ENCODE assay signal across 15 mouse cellular contexts in the genomic region with DNA sequence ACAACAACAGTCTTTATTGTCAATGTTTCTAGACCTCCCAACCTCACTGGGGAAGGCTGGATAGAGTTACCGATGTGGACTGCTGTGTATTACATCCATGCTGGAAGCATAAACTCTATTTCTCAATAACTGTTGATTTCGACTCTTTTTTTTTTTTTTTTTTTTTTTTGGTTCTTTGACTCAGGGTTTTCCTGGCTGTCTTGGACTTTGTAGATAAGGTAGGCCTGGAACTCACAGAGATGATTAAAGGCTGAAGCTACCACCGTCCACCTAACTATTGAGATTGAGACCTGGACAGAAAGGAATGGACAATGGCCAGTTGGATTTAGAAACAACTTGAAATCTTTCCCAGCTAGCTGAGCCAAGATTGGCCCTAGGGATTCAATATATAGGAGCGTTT. TPM values are rescaled to one million over a fixed set of nuclear protein-coding genes. Genes with fewer than 3 reads are reported as not detected.
DNase-seq lines count a peak whose midpoint lies in the region; ATAC-seq lines count a peak whose summit lies in the region.
"Had no signal": no experiment of that assay in that cellular context is flagged by ENCODE, and none has a peak within 500 bp of the region (broad histone marks: within the 10 kb centered on the region; RNA-seq: fewer than 3 reads in every experiment).

No protein-coding gene starts in this region.

- no peak overlapping the region for H3K9ac ChIP-seq in hindbrain, embryonic 14.5 days
- H3K9ac ChIP-seq in hindbrain, embryonic 12.5 days, result no peak overlapping the region
- no peak overlapping the region for H3K9ac ChIP-seq in neural tube, embryonic 13.5 days

- H3K27me3 ChIP-seq in hindbrain, embryonic 14.5 days (ENCODE audit: control insufficient read depth, insufficient read depth, low read length), result no peaks in the 10 kb centered on the region
- H3K27me3 ChIP-seq in hindbrain, embryonic 12.5 days, result no peaks in the 10 kb centered on the region
- no peaks in the 10 kb centered on the region for H3K27me3 ChIP-seq in neural tube, embryonic 13.5 days
- H3K27me3 ChIP-seq: Patski had no signal

- H3K4me1 ChIP-seq in hindbrain, embryonic 14.5 days (replicated peaks; ENCODE audit: control insufficient read depth, insufficient read depth, low read length), result peaks cover 10% of the 10 kb centered on the region; the same call in 1 of the 2 replicates
- H3K4me1 ChIP-seq in hindbrain, embryonic 12.5 days, result peaks cover 8% of the 10 kb centered on the region
- H3K4me1 ChIP-seq in neural tube, embryonic 13.5 days (replicated peaks), result peaks cover 18% of the 10 kb centered on the region

- DNase-seq in hindbrain, embryonic 14.5 days (ENCODE audit: low spot score), result no peak
- DNase-seq in neural tube, embryonic 10.5 days (ENCODE audit: extremely low spot score, low spot score), result no peak
- DNase-seq in naive thymus-derived CD4-positive, alpha-beta T cell, adult 2 months (ENCODE audit: low read depth), result peak; percentile 13
- DNase-seq: heart, adult 18-20 months; heart, postnatal 10 days; retina, postnatal 1 day had no signal

- 98% methylated on average over 4 of the region's 4 CpGs for WGBS in hindbrain, embryonic 14.5 days
- WGBS in hindbrain, embryonic 12.5 days, result 91% methylated on average over 4 of the region's 4 CpGs
- whole genome bisulfite sequencing in neural tube, embryonic 13.5 days, result 92% methylated on average over 4 of the region's 4 CpGs

- H3K27ac ChIP-seq in hindbrain, embryonic 14.5 days, result no peak overlapping the region
- H3K27ac ChIP-seq in hindbrain, embryonic 12.5 days, result no peak overlapping the region
- no peak overlapping the region for H3K27ac ChIP-seq in neural tube, embryonic 13.5 days (replicated peaks)

- no peak for ATAC-seq in hindbrain, embryonic 14.5 days (ENCODE audit: low FRiP score)
- ATAC-seq in hindbrain, embryonic 12.5 days (ENCODE audit: low FRiP score), result no peak
- ATAC-seq in neural tube, embryonic 13.5 days (ENCODE audit: low read depth), result no peak
- peak; percentile 16; the same call in 1 of the 2 replicates for ATAC-seq in erythroblast, adult 5-6 weeks (replicated peaks; ENCODE audit: low FRiP score, poor library complexity, severe bottlenecking)
- no peak for ATAC-seq in granulocyte monocyte progenitor cell, adult 5-6 weeks (replicated peaks; ENCODE audit: poor library complexity, severe bottlenecking)

- H3K9me3 ChIP-seq in hindbrain, embryonic 14.5 days (ENCODE audit: control insufficient read depth, low read length), result no peaks in the 10 kb centered on the region
- H3K9me3 ChIP-seq in hindbrain, embryonic 12.5 days (replicated peaks), result no peaks in the 10 kb centered on the region
- H3K9me3 ChIP-seq in neural tube, embryonic 13.5 days, result no peaks in the 10 kb centered on the region

- peak overlapping the region; percentile 46; the same call in 1 of the 2 replicates for H3K4me2 ChIP-seq in hindbrain, embryonic 14.5 days (replicated peaks)
- no peak overlapping the region for H3K4me2 ChIP-seq in hindbrain, embryonic 12.5 days (replicated peaks)
- H3K4me2 ChIP-seq in neural tube, embryonic 13.5 days, result peak overlapping the region; percentile 51; the same call in 1 of the 2 replicates

- peaks cover 24% of the 10 kb centered on the region for H3K36me3 ChIP-seq in hindbrain, embryonic 14.5 days (replicated peaks; ENCODE audit: control insufficient read depth, insufficient read depth)
- H3K36me3 ChIP-seq in hindbrain, embryonic 12.5 days, result peaks cover 22% of the 10 kb centered on the region
- H3K36me3 ChIP-seq in neural tube, embryonic 13.5 days, result peaks cover 19% of the 10 kb centered on the region

- H3K4me3 ChIP-seq in hindbrain, embryonic 14.5 days (replicated peaks; ENCODE audit: low read length), result no peak overlapping the region
- H3K4me3 ChIP-seq in hindbrain, embryonic 12.5 days, result no peak overlapping the region
- no peak overlapping the region for H3K4me3 ChIP-seq in neural tube, embryonic 13.5 days

RNA-seq across cellular contexts. Expression of gene Srsf5, which starts 1.1 kb away (rescaled TPM):
- 248 and 256 TPM in 2 replicates for polyA plus RNA-seq in hindbrain, embryonic 14.5 days (2014; fragmentation: Nextera tagmentation; extraction: Ambion mirVana)
- 587 and 684 TPM in 2 replicates for polyA plus RNA-seq in hindbrain, embryonic 12.5 days (2016; fragmentation: Nextera tagmentation; extraction: Ambion mirVana)
- polyA plus RNA-seq in neural tube, embryonic 13.5 days (2015; fragmentation: Nextera tagmentation; extraction: Ambion mirVana), result 427 and 477 TPM in 2 replicates
- total RNA-seq in erythroblast, adult 5-6 weeks (2015; ENCODE audit: low replicate concordance), result 231 and 263 TPM in 2 replicates
- 732 and 764 TPM in 2 replicates for total RNA-seq in erythroblast, adult 5-6 weeks (2017; ENCODE audit: low replicate concordance)
- total RNA-seq in granulocyte monocyte progenitor cell, adult 5-6 weeks (2014; fragmentation: Nextera tagmentation), result 313 and 360 TPM in 2 replicates
- 731 and 831 TPM in 2 replicates for total RNA-seq in granulocyte monocyte progenitor cell, adult 5-6 weeks (2017)

RNA-seq across cellular contexts. Expression of gene Slc10a1, which starts 24.3 kb away (rescaled TPM):
- polyA plus RNA-seq in hindbrain, embryonic 14.5 days (2014; fragmentation: Nextera tagmentation; extraction: Ambion mirVana), result 0.20 and 0.55 TPM in 2 replicates
- polyA plus RNA-seq in hindbrain, embryonic 12.5 days (2016; fragmentation: Nextera tagmentation; extraction: Ambion mirVana), result 0.45 and 0.65 TPM in 2 replicates
- 0.18 and 0.96 TPM in 2 replicates for polyA plus RNA-seq in neural tube, embryonic 13.5 days (2015; fragmentation: Nextera tagmentation; extraction: Ambion mirVana)
- total RNA-seq in erythroblast, adult 5-6 weeks (2015; ENCODE audit: low replicate concordance), result not detected in 2 replicates
- not detected in 2 replicates for total RNA-seq in erythroblast, adult 5-6 weeks (2017; ENCODE audit: low replicate concordance)
- total RNA-seq in granulocyte monocyte progenitor cell, adult 5-6 weeks (2014; fragmentation: Nextera tagmentation), result not detected in 2 replicates
- total RNA-seq in granulocyte monocyte progenitor cell, adult 5-6 weeks (2017), result not detected in 2 replicates
- total RNA-seq: heart, adult 18-20 months; heart, postnatal 10 days; layer of hippocampus, adult 2 months; left cerebral cortex, postnatal 25 days had no signal
- polyA plus RNA-seq: cerebellum, adult 2 months; small intestine, adult 2 months had no signal
